Mouse (Mus musculus) adrenal gland, postnatal 10 days (tissue): ENCODE data around the gene Snca. TPM values are rescaled to one million over a fixed set of nuclear protein-coding genes. Genes with fewer than 3 reads are reported as not detected.
A peak's percentile ranks its signal among the peaks of the same experiment; 100 is the strongest.

Source experiments
- DNase-seq: peaks from one replicate; pipeline ENCODE4 v3.0.0; 2021; ENCODE audit warnings: mixed read lengths
- long read RNA-seq, 2 experiments: library from polyadenylated mRNA; stranded (forward); transcript quantifications; one replicate each; pipeline ENCODE4 v2.0.0; 2021
- total RNA-seq, 2 experiments: library from RNA; stranded (reverse); gene quantifications; 2 replicates each; pipeline ENCODE4 v1.2.3; 2021

Snca gene
- total RNA-seq = 10 to 100 TPM; 11.9 to 19.7 TPM
- long read RNA-seq, experiment 1, transcript Snca-201 (6 exons, 1,280 nt) = major isoform, 12 of 17 reads
- long read RNA-seq, experiment 1, partial matches to known transcripts = 1 of 17 reads
- long read RNA-seq, experiment 1, other reads (novel, unspliced or antisense) = 1 of 17 reads
- long read RNA-seq, experiment 2, partial matches to known transcripts = 3 of 8 reads
- long read RNA-seq, experiment 2, other reads (novel, unspliced or antisense) = 0 of 8 reads

GRCm38 (mm10) chr6:60829282-60829891 is at the start of gene Snca:
TSS of gene Snca (minus strand) at chr6:60829855.
- DNase-seq = peak; percentile 9

GRCm38 (mm10) chr6:60870126-60870525 is 40.5 kb upstream of the Snca start:
- DNase-seq = no peak

- DNase-seq = no peak
These were observed 26.9 kb upstream of the Snca start for GRCm38 (mm10) chr6:60856599-60856998.

GRCm38 (mm10) chr6:60851690-60852089 is 22.0 kb upstream of the Snca start:
- no peak for DNase-seq

GRCm38 (mm10) chr6:60828429-60829264 is 1.0 kb downstream of the Snca start:
- DNase-seq = peak; percentile 59

GRCm38 (mm10) chr6:60828047-60828428 is 1.6 kb downstream of the Snca start:
- no peak for DNase-seq

GRCm38 (mm10) chr6:60827290-60827689 is 2.4 kb downstream of the Snca start:
- no peak for DNase-seq

- no peak for DNase-seq
These were observed 10.4 kb downstream of the Snca start for GRCm38 (mm10) chr6:60819272-60819671.

GRCm38 (mm10) chr6:60813516-60813915 is 16.1 kb downstream of the Snca start:
- DNase-seq = no peak

GRCm38 (mm10) chr6:60798266-60798665 is 31.4 kb downstream of the Snca start:
- no peak for DNase-seq

- DNase-seq = no peak
These were observed 35.8 kb downstream of the Snca start for GRCm38 (mm10) chr6:60793659-60794365.

- DNase-seq = no peak
These were observed 42.7 kb downstream of the Snca start for GRCm38 (mm10) chr6:60786955-60787354.

- no peak for DNase-seq
These were observed 57.8 kb downstream of the Snca start for GRCm38 (mm10) chr6:60771899-60772298.

- no peak for DNase-seq
These were observed 64.0 kb downstream of the Snca start for GRCm38 (mm10) chr6:60765696-60766095.

GRCm38 (mm10) chr6:60762864-60763263 is 66.8 kb downstream of the Snca start:
- no peak for DNase-seq

GRCm38 (mm10) chr6:60761710-60762109 is 67.9 kb downstream of the Snca start:
- DNase-seq = no peak

GRCm38 (mm10) chr6:60754975-60755374 is 74.7 kb downstream of the Snca start:
- DNase-seq = no peak

GRCm38 (mm10) chr6:60745965-60746364 is 83.7 kb downstream of the Snca start:
- DNase-seq = no peak

- no peak for DNase-seq
These were observed 88.1 kb downstream of the Snca start for GRCm38 (mm10) chr6:60741427-60742071.

GRCm38 (mm10) chr6:60739776-60740175 is 89.9 kb downstream of the Snca start:
- peak; percentile 1 for DNase-seq

- DNase-seq = no peak
These were observed 98.5 kb downstream of the Snca start for GRCm38 (mm10) chr6:60731164-60731563.
